Mouse (Mus musculus) cerebellum, postnatal 14 days (tissue): ENCODE measurements around the gene 4933424G06Rik.
"Not testable (repeated sequence)": the region's sequence is repeated elsewhere in the genome, so short reads cannot be mapped to it uniquely, and the experiment has no call there.

Experiments used
- DNase-seq, 2 experiments: peaks; one replicate each; pipeline ENCODE4 v3.0.0; 2021; ENCODE audit warnings: mixed read lengths in 2 of 2

Gene 4933424G06Rik

DNA sequence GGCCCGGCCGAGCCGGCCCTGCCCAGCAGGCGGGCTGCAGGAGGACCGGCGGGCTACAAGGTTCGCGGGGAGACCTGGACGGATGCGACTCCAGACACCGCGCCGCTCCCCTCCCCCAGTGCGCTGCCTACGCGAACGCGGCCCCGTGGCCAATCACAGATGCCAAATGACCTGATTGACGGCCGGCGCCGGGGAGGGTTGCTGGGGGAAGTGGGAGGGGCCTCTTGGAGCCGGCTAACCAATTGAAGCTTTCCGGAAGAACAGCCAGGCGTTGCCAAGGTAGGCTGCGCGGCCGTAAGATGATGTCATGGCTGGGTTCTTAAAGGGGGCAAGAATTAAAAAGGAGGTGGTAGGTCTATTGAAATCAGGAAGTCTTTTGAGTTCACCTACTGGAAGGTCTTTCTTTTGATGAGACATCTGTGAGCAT lies at the start of gene 4933424G06Rik:
Gene 4933424G06Rik, plus strand, starts transcription at position 296 of the 427 bp plus-strand sequence.
- DNase-seq = peak; percentile 99

DNA sequence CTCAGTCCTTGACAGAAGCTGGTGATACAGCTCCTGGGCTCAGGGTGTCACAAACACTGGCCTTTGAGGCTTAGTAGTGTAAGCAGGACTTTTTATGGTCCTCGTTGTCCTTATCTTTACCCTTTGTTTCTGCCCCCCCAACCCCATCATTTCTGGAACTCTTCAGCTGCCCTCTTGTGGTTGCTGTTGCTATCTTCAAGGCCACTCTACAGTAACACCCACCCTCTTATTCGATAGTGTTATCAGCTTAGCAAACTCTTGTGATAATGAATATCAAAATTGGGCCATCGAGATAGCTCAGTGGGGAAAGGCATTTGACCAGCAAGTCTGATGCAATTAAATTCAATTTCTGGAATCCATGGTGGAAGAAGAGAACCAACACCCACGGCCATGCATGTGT lies 45.5 kb upstream of the 4933424G06Rik start:
- peak; percentile 61 to 75 for DNase-seq

DNA sequence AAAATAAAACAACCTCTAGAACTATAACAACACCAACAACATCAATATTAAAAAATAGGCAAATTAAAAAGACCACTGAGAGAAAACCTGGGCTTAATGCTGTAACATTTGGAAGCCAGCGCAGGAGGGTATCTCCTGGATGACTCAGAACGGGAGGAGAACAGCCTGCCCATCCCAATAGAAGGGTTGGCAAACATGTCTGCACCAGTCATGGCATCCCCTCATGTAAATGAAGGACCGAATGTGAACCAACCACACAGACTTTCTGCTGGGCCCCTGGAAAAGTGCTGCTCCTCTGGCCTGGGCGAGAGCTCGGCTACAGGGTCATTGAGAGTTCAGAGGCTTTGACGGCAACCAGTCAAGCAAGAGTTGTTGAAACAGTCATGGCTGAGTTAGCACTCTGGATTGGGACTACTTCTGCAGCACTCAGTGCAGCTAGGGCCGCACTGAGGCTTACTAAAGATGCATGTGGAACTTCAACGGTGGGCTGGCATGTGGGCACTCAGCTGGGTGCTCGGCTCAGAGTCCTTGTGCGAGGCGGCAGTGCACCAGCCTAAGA lies 44.7 kb upstream of the 4933424G06Rik start:
- DNase-seq = no peak

DNA sequence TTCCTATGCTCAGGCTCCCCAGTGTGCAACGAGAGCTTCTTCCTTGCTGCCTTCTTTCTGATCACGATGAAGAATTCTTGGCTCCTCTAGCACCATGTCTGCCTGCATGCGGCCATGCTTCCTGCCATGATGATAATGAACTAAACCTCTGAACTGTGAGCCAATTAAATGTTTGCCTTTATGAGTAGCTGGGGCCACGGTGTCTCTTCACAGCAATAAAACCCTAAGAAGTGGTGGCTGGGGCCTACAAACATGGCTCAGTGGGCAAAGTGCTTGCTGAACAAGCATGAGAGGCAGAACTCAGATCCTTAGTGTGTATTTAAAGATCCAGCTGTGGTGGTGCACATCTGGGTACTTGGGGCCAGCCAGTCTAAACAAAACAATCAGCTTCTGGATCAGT lies 44.0 kb upstream of the 4933424G06Rik start:
- no peak for DNase-seq

DNA sequence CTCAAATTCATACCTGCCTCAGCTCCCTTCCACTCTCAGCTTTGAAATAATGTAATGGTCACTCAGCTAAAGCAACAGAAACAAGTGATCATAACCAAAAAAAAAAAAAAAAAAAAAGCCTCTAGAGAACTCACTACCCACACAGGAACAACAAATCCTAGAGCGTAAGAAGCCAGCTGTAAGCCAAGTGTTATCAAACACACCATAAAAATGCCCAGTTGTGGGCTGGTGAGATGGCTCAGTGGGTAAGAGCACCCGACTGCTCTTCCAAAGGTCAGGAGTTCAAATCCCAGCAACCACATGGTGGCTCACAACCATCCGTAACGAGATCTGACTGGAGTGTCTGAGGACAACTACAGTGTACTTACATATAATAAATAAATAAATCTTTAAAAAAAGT lies 41.9 kb upstream of the 4933424G06Rik start:
- DNase-seq = not testable (repeated sequence)

DNA sequence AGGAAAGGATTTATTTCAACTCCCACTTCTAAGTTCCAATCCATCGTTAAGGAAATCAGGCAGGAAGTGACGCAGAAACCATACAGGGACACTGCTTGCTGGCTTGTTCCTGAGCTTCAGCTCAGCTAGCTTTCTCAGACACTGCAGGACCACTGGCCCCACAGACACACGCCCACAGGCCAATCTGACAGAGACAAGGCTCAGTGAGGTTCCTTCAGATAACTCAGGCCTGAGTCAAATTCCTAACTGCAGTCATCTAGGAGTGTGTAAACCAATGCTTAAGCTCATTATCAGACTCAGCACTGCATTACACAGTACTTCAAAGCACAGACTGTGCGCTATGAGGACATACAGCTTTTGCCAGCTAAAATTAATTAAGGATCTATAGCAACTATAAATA lies 39.7 kb upstream of the 4933424G06Rik start:
- DNase-seq = no peak

DNA sequence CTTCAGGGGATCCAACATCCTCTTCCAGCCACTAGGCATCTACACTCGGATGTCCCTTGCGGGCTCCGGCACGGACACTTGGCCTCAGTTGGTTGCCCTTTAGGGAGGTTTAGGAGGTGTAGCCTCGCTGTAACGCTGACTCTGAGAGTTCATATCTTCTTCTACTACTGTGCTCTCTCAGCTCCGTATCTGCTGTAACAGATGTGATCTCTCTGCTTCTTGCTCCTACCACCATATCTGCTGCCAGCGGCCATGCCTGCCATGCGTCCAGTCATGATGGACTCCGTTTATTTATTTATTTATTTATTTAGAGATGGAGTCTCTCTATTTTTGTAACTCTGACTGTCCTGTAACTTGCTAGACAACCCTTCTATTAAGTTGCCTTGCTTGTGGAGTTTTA lies 38.7 kb upstream of the 4933424G06Rik start:
- DNase-seq = no peak

DNA sequence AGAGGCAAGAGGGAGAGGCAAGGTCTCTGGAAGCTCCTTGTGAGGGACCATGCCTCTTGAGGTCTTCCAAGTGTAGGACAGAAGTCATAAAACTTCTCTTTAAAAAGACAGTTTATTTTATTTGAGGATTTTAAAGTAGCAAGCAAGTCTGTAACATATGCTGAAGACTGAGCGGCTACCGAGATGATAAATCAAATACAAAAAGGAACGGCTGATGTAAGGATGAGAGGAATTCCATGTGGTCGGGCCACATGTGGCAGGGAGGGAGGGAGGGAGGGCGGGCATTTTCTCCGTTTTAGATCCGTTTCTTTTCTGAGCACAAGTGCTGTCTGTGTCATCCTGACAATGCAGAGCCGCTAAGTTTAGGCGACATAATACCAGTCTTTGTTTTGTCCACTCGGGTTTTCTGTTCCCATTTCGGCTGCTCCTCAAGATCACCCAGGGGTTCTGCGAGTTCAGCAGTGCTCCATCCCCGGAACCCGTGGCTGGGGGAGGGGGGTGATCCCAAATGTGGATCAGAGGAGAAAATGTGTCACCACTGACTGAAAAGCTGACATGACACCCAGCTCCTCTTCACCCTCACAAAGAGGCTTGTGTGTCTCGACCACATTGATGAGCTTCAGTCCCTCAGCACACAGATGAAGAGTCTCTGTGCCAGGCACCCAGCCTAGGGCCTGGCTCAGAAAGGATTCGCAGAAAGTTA lies 37.1 kb upstream of the 4933424G06Rik start:
- no peak for DNase-seq

DNA sequence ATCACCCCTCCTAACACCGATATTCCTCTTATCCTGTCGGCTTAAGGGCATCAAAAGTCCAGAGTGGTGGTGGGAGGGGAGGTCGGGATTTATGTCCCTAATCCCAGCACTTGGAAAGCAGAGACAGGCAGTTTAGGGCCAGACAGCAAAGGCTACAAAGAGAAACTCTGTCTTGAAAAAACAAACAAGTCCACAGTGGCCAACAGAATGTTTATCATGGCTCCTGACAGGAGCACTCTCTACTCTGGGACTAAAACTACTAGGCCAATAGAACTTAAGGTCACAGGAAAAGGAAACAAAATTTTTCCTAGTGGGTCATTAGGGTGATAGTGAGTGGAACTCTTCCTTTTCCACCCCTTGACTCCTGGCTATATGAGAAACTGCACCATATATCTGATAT lies 35.0 kb upstream of the 4933424G06Rik start:
- DNase-seq = no peak

DNA sequence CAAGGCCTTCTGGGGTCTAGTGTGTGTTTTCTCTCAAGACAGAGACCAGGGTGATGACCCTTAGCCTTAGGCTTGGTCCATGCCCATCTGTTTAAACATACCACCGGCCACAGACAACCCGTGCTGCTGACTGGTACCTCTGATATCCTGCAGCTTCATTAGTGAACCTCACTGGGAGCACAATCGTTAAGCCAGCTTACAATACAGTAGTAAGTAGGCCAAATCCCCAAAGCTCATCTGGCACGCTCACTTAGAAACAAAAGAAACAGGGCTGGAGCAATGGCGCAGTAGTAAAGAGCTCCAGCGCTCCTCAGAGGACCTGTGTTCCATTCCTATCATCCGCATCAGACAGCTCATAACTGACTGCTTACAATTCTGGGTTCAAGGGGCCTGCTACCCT lies 29.1 kb upstream of the 4933424G06Rik start:
- no peak for DNase-seq

DNA sequence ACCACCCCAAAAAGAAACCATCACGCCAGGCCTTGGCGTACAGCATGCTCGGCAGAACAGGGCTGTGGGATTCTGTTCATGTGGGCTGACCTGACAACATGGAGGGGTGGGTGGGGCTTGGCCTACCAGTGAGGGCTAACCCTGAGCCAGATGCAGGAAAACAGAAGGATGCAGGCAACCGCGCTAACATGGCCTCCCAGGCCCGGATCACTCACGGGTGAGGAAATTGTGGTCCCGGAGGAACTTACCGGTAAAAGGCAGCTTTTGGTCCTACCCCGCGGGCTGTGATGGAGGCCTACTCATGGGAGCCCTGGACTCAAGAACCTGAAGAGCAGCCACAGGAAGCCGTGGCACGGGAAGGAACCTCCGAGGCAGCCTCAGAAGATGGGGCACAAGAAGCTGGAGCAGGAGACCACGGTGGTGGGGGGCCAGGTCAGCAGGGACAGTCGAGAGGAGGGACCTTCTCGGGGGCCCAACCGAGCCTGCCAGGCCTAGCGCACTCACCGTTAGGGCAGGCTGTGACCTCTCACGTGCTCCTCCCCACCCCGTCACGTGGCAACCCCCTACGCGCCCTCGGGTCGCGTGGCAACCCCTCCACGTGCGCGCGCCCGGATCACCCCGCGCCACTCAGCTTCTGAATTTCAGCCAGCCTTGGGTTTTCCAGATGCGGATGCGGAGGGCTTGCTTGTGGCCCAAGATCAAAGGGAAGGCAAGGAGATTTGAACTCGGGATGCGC lies 27.2 kb upstream of the 4933424G06Rik start, which contains the start of gene Fam178b:
Gene Fam178b, minus strand, starts transcription at position 564 of the 736 bp plus-strand sequence.
- DNase-seq = no peak

DNA sequence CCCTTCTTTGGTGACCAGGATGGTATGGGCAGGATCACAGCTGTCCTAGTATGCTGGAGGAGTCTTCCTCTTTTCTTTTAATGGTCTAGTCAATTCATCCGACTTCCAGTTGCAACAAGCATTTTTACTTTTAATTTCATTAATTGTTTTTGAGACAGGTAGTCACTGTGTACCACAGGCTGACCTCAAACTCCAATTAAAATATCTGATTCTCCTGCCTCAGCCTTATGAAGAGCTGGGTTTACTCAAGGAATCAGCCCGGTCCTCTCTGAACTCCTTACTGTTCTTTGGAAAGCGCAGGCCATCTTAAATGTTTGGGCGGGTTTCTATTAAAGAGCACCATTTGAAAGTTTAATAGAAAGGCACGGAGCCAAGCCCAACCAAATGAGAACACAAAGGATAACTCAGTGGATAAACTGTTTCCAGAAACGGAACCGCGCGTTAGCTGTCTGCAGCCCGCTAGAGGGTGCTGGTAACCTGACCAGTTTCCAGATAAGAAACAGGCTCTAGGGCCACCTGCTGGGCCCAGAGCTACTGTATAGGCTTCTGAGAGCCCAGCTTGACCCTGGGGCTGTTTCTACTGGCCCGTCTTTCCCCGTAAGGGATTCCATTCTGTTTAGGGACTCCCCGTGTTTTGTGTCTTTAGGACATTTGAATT lies 26.0 kb upstream of the 4933424G06Rik start:
- DNase-seq = peak; percentile 88 to 91

DNA sequence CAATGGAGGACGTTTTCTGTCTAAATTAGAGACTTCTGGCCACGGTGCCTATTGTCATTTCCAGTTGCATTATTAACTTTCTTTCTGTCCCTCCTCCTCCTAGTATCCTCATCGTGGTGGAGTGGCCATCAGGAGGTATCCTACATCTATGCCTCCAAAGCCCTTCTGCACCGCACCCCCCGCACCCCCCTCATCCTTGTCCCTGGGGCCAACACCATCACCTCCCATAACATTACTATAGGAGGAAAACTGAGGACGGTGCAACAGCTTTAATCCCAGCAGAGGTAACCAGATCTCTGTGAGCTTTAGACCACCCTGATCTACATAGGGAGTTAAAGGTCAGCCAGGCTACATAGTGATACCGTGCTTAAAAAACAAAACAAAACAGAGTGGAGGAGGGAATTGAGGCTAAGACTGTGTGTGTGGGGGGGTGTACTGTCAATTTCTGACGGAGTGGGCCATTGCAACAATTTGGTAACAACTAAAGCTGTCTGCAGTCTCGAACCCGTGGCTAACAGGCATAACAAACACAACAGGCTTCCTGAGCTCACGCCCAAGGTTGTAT lies 19.2 kb upstream of the 4933424G06Rik start:
- no peak for DNase-seq

DNA sequence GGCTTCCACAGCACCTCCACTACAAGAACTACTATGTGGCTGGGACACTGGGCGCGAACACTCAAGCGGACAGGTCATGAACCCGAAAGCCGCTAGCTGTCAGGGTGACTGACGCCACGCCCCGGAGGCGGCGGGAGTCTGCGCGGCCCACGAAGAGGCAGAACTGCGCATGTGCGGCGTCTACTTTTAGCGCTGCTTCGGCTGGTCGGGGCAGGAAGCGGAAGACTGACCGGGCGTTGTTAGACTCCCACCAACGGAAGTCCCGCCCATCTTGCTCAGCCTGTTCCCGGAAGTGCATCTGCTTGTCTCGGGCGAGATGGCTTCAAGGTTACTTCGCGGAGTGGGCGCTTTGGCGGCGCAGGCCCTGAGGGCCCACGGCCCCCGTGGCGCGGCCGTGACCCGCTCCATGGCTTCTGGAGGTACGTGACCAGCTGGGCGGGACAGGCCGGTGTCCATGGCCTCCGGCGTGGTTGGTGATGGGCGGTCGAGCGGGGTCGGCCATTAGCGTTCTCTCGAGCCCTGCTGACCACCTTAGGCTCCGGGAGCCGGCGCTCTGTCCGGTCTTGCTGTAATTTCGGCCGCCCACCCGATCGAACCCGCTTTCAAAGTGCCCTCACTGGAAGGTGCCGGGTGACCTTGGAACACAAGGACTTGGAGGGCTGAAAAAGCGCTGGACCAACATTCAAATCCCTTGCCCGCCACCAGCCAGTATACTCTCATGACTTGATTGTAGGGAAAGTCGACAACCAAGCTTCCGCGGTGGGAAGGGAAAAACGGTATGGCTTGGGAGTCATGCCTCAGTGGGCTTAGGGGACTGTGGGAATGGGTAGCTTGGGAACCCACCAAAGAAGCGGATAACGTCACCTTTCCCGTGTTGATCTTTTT lies 18.4 kb upstream of the 4933424G06Rik start, which contains the start of gene Cox5b:
Gene Cox5b, plus strand, starts transcription at position 179 of the 885 bp plus-strand sequence.
- DNase-seq = peak; percentile 97 to 98

DNA sequence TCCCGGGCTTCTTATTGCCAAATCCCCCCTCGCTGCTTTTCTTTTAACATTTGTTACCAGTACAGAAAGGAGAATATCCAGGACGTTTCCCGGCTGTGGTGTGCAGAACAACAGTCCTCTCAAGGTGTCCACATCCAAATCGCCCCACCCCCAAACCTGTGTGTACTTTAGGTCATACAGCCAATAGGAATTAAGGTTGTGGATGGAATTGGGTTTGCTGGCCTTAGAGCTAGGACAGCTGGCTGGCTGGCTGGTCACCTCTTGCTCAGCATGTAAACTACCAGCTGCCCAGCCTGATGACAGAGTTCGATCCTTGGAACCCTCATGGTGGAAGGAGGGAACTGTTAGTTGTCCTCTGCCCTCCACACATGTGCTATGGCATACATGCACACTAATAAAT lies 15.1 kb upstream of the 4933424G06Rik start:
- DNase-seq = no peak

DNA sequence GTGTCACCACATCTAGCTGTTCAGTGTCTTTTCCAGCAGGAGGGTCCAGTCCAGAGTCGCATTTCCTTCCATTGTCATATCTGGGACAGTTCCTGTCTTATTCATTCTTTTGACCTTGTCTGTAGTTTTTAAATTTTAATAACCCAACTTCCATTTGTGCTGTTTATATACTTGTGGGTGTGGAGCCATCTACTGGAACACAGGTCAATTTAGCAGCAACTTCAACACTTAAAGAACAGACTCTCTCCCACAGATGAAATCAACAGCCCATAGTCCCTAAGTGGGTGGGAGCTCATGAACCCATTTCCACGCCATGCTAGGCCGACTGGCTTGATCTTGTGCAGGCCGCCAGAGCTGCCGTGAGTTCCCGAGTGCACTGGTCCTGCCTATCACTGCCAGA lies 13.5 kb upstream of the 4933424G06Rik start:
- no peak for DNase-seq

DNA sequence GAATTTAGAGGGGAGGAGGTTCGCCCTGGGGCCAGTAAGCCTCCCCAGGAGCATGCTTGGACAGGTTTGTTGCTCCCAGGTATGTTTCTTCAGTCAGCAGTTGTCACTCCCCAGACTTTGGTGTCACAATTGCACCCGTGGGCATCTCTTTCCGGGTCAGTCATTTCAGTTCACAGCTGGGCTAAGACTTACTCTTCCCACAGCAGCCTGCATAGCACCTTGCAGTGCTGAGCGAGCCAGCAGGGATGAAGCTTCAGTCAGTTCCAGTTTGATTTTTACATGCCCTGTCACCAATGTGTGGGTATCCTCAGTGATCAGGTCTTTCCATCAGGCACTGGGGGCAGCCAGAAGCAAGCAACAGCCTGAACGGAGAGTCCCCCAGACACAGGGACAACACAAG lies 12.9 kb upstream of the 4933424G06Rik start:
- DNase-seq = no peak

DNA sequence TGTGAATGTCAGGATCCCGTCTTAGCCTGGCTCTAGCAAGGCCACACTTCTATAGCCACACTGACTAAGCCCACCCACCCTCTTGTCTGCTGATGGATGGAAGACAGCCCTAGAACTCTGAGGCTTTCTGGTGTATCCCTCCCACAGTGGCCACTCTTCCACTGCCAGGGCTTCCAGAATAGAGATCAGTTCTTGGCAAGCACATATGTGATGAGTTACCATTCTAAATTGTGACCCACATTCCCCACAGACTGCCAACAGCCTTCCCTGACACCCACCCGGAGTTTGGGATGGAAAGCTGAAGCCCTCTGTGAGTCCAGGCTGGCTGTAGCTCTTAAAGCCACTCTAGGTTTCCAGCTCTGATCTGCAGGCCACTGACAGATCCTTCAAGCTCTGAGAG lies 2.8 kb upstream of the 4933424G06Rik start:
- peak in 1 of 2 experiments; percentile 5 for DNase-seq

DNA sequence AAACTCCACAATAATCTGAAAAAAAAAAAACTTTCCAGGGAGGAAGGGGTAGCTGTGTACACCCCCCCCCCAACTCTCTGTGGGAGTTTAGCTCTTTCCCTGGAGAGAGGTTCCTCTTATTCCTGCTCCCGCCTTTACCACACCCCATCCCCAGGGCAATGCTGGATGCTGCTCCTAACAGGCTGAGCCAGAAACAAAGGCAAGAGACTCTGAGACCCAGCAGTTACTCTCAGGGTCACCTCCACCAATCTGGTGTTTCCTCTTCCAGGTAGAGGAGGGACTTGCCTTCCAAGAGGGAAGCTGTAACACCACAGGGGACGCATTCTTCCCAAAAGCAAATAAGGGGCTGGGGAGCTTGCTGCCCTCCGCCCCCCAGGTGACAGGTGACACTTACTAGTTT lies 2.2 kb upstream of the 4933424G06Rik start:
- no peak for DNase-seq

DNA sequence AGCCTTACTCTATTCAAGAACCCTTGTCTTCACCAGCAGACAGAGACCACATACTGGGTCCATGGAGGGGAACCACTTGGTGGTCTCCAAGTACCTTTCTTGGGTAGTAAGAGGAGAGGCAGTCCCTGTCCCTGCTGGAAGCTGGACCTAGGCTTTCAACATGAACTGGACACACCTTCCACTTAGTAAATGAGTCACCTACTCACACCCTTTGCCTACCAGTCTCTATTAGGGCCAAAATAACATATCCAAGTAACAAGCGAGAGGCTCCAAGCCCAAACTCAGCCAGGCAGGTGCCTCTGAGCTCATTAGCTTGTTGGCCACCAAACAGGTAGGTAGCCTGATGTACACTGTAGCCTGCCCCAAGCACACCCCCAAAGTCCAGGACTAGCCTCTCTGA lies 1.3 kb upstream of the 4933424G06Rik start:
- peak in 1 of 2 experiments; percentile 4 for DNase-seq

DNA sequence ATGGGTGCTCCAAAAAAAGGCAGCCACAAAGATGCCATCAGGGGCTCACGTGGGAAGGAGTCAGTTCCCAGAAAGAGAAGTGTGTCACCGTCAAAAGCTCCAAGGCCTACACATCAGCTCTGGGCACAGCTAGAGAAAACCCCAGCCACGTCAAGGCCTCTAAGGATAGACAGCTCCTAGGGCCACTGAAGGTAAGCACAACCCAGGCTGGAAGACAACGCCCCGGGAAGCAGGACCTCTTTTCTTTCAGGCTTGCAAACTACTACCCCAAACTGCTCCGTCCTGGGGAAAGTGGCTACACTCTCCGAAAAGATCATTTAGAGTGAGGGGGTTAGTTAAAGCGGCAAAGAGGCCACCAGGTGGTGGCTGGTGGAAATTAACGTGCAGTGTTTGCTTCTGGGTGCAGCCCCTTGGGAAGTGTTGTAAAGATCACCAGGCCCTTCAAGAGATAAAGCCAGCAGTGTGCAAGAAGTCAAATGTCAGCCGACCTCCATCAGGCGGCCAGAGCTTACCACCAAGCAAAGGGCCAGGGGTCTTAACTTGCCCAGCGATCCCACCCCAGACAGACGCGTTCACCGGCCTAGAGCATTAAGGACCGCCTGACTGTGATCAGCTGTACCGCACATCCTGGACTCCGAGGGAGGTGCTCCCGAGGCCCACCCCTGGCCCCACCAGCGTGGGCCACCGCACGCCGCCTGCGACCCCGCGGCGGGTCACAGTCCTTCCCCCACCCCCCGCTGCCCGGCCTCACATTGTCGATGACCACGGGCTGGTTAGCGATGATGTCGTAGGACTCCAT lies 695 bp upstream of the 4933424G06Rik start:
- peak; percentile 57 to 58 for DNase-seq
